Mouse (Mus musculus): ENCODE results near the gene Creb3l1.

The Creb3l1 gene

GRCm38 (mm10) chr2:92029387-92030133 lies 5.3 kb upstream of the Creb3l1 start:
- DNase-seq = no peak

DNA sequence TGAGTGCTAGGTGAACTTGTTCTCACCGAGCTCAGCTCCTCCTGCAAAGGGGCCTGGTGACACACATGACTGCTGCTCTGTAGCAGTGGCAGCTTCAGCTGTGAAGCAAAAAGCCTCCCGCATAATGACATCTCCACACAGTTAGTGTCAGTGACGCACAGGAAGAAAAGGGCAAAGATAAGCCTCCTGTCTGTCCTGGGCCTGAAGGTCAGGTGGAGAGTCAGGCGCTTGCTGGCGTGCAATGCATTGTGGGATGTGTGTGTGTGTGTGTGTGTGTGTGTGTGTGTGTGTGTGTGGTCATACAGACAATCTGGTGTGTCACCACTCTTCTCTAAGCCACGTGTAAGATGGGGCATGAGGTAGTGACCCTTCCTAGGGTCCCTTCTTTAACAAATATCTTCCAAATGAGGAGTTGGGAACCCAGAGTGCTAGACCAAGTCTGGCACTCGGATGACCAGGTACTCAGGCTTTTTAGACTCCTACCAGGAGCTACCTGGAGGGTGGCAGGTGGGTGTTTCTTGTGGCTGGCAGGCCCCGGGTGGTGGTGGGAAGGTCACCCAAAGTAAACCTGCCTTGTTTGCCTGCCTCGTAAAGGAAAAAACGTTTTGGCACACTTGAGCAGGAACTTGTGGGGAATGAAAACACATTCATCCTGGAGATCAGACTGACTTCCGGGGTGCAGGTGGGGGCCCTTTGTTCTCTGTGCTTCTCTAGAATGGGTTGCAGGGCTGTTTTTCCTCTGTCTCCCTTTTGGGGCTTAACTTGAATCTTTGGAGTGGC lies 3.7 kb upstream of the Creb3l1 start:
- no peak for DNase-seq

- DNase-seq = no peak
Measured at GRCm38 (mm10) chr2:92025966-92026365, 1.7 kb upstream of the Creb3l1 start.

DNA sequence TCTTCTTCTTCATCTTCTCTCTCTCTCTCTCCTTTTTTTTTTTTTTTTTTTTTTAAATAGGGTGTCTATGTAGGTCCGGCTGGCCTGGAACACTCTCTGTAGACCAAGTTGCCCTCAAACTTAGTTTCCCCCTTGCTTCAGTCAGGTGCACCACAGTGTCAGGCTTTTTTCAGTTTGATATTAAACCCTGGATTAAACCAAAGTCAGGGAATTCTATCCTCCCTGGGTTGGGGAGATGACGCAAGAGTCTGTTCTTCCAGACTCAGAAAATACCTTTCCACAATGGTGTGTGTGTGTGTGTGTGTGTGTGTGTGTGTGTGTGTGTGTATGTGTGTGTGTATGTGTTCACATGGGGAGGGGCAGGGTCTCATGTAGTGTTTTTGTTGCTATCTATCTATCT lies 900 bp upstream of the Creb3l1 start:
- no peak for DNase-seq

DNA sequence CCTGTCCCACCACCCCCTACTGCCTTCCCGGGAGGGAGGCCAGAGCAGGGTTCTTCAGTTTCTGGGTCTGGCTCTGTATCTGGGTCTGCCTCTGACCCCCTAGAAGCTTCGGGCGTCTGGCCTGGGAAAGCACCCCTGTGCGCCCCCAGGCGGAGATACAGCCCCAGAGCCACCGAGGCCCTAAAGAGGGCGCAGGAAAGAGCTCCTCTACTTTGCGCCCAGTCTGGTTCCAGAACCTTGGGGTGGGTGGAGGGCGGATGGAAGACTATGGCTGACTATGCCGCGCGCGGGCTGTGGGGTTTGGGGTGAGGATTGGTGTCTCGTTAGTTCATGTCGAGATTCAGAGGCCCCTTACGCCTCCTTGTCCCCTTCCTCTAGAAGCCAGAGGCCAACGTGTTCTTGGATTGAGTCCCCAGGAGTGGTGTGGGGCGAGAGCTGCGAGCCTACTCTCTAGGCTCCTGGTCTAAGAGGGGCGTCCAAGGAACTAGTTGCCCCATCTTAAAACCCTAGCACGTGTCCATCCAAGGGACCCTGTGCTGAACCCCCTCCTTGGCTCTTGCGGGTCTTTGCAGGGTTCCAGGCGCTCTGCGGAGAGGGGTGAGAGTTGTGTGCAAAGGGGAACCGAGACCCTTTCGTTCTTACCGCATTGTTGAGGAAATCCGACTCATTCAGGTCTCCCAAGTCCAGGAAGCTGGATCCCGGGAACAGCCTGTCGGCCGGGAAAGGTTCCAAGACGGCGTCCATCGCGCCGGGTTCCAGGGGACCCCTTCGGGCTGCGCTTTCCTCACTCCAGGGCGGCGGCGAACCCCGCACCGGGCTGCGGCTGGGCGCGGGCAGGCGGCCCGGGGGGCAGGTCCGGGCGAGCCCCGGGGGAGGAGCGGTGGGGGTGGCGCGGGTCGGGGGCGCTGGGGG lies 684 bp downstream of the Creb3l1 start:
- peak; percentile 34 for DNase-seq

DNA sequence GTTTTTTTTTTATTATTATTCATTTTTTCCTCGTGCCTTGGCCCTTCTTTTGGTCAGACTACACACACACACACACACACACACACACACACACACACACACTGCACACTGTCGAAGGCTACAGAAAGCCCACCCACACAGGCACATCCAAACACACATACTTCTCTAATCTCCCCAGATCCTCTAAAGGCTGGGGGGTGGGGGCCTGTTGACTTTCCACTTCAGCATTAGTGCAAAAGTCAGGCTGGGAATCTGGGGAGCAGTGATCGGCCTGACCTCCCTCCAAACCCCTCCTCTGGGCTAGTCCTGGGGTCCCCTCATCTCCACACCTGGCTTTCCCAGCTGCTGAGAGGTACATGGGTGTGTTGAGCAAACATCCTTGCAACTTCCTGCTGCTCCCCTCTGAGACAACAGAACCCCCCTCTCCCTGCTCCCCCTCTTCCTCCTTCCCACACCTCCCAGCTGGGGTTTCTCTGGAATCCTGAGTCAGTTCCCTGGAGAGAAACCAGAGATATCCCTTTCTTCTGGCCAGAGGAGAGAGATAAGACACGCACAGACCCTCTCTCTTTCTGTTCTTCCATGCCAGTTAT lies 3.5 kb downstream of the Creb3l1 start:
- DNase-seq = no peak

- DNase-seq = no peak
Measured at GRCm38 (mm10) chr2:92017440-92017839, 6.9 kb downstream of the Creb3l1 start.

DNA sequence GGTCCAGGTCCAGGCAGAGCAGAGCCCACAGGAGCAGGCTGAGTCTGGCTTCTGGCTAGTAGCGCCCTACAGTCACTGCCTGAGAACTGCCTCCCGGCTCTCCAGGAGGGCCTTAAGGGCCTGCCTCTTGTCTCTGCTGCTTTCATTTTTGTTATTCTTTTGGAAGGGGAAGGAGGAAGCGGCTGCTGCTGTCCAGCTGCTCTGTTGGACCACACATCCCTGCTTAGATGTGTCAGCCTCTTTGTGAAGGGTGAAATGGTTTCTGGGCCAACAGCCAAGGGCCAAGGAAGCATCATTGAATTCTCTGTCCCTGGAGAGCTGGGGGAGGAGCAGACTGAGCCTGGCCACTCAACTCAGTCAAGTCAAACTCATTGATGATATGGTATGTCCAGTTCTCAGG lies 7.3 kb downstream of the Creb3l1 start:
- DNase-seq = peak; percentile 71

DNA sequence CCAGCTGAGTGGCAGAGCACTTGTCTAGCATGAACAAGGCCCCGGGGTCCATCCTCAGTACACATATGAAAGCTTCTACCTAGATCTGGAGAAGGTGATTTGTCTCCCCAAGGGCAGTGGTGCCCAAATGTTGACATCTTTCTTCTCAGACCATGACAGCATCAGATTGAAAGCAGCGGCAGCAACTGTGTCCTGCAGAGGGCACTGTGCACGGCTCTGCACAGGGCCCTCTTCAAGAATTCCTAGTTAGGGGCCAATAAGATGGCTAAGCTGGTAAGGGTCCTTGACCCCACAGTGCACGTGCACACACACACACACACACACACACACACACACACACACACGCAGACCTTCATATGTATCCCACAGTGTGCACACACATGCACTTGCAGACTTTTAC lies 9.4 kb downstream of the Creb3l1 start:
- no peak for DNase-seq

DNA sequence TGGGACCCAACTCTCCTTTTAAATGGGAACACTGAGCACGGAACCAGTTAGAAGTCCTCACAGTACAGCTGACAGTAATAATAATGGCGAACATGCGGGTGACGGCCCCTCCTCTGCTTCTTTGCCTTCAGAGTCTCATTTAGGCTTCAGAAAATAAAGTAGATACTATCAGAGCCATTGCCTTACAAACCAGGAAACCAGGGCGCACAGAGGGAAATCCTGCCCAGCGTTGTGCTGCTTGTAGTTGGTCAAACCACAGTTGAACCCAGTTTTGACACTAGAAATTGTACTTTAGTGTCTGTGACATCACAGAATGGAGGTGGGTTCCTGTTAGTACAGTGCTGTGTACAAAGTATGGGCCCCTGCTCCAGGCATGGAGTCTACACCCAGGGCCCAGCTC lies 10.1 kb downstream of the Creb3l1 start:
- DNase-seq = no peak

- DNase-seq = peak; percentile 76
Measured at GRCm38 (mm10) chr2:92012768-92013445, 11.4 kb downstream of the Creb3l1 start.

- no peak for DNase-seq
Measured at GRCm38 (mm10) chr2:92011424-92012353, 12.6 kb downstream of the Creb3l1 start.

DNA sequence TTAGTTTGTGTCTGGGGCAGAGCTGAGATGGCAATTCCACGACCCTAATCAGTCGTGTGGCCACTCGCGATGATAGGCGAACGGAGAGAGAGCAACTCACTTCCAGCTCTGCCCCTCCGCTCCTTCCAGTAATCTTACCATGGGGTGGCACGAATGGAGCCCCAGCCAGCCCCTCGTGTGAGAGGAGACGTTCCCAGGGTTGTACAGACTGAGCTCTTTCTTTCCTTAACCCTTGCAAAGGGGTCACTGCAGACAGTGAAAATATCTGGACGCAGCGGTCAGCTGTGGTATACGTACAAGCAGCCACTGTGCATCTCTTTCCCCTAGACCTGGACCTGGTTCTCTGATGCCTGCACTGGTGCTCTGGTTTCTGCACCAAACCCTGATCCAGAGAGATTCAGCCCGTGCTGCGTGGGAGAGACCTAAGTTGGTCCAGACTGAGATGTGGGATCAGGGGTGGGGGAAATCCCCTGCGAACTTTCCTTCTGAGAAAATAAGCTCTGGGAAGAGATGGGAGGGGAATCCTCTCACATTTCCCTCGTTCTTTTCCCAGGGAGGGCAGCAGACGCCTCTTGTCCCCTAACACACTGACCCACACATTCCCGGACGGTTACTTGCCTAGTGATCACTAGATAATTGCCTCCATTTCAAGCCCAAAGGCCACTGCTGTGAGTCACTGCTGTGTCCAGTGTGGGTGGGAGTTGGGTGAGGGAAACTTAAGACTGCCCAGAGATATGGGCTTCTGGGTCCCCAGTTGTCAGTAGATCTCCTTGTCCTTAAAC lies 15.5 kb downstream of the Creb3l1 start:
- DNase-seq = no peak

DNA sequence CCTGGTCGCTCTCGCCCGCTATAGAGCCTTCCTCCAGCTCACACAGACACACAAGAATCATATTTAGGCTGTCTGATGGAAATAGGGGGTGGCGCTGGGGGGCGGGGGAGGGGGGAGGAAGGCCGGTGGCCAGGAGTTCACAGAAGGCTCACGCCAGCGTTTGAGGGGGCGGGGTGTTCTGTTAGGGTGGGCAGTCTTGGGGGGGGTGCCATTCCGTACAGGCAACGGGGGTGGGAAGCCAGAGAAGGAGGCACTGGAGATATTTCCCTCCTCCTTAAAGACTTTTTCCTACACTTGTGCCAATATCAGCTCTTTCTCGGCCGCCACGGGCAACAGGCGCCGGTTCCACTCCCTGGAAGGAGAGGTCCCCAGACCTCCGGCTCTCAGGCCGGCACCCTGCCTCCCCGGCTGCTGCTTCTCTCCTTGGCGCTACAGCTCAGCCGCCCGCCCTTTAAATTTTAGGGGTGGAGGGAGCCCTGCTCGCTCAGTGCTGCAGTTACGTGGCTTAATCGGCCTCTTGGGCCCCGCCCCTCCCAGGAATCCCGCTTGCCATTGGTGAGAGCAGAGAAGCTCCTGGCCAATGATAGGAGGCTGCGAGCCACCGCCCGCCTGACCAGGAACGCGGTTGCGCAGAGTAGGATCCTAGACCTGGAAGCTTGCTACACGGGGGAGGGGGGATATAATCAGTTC lies 16.2 kb downstream of the Creb3l1 start:
- DNase-seq = peak; percentile 99

DNA sequence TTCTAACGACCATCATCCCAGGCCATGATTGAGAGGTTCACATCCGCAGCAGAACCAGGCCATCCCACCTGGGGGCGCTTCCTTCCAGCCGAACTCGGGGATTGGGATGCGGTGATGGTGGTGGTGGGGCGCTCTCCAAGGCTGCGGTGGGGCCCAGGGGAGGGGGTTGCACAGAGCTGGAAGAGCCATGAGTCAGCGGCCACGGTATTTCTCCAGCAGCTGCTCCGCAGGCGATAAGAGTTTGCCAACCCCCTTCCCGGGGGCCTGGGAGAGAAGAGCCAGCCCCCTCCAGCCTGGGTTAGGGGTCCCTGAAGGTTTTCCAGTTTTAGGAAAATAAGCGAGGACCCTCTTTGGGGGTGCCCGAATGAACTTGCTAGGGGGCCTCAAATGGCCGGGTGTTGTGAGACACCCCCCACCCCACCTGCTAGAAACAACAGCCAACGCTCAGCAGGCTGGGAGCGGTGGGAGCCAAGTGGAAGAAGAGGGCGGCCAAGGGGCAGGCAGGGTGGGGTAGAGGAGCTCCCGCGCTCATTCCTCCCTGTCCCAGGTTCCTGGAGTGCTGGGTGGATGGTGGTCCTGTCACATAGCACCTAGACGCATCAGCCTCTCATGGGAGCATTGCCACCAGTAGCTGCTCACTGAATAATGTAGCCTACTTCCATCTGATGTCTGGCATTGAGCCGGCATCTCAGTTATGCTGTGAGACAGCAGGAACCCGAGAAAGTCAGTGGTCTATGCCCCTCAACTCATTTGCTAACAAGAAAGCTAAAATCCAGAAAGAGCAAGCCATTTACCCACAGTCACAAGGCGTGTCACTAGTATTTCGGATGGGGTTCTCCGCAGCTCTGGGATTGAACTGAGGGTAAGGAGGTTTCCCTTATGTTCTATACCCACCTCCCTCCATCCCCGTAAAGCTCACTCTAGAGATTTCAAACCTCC lies 17.1 kb downstream of the Creb3l1 start:
- no peak for DNase-seq

DNA sequence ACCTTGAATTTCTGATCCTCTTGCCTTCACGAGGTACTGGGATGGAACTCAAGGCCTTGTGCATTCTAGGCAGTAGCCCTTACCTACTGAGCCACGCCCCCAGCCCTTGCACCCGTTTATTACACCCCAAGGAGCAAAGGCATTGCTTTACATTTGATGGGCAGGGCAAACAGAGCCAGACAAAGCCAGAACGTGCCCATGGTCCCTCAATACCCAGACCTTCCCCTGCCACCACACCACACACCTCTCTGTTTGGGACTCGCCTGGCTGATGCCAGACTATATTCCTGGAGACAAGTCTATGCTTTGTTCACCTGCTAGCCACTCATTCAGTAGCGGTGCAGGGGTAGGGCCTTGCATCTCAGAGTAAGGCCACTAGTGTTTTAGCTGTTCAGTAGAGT lies 17.8 kb downstream of the Creb3l1 start:
- no peak for DNase-seq

- DNase-seq = no peak
Measured at GRCm38 (mm10) chr2:92004617-92005016, 19.7 kb downstream of the Creb3l1 start.

DNA sequence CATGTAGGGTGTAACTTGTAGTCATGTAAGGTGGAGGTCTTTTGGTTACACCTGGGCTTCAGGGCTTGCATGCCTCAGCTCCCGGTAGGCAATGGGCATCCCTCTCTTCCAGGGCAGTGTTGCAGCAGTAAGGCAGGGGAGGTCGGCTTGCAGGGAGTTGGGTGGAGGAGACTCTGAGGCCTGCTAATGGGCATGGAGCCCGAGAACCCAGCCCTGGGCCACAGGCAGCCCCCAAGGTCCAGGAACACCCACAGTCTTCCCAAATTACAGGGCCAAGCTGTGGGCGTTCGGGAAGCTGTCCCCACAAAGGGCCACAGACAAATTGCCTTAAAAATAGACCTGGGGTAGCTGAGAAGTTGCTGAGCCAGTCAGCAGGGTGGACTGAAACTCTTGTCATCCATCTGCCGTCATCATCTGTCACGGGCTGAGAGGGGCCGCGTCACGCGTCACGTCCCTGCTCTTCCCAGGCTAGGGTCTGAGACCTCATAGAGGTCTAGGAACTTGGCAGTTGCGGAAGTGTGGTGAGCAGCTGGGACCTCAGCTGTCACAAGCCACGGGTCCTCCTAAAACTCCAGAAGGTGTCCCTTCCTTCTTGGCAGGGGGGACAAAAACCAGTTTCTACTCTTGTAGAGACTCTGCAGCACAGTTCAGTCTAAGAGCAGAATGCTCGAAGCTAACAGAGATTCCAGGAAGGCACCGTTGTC lies 26.2 kb downstream of the Creb3l1 start:
- no peak for DNase-seq
